Mouse (Mus musculus): ENCODE data around the gene Pfn2. TPM values are rescaled to one million over a fixed set of nuclear protein-coding genes. Genes with fewer than 3 reads are reported as not detected.
"Not testable (repeated sequence)": the region's sequence is repeated elsewhere in the genome, so short reads cannot be mapped to it uniquely, and the experiment has no call there.

Pfn2 gene
- polyA plus RNA-seq (2015; fragmentation: Nextera tagmentation; extraction: Ambion mirVana) = 48.4 and 53.3 TPM in 2 replicates

DNA sequence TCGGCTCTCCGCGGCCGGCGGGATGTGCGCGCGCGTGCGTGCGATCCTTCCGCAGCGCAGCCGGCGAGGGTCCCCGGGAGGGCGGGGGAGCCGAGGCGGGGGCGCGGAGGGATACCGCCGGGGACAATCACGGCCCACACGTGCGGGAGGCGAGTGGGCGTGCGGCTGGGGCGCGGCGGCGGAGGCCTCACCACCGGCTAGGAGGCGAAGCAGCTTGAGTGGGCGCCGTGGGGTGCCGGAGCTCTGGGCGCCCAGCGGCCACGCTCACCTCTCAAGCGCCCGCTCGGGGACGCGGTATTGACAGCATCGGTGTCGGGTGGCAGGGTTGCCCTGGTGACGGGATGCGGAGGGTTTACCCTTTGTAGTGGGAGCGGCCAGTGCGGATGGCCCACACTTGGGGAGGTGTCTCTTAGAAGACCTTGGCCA is at the start of gene Pfn2:
Gene Pfn2 (minus strand): TSS at position 320 of the 426 bp plus-strand sequence.
- Histone ChIP-seq H3K4me3 (peak within 1 kb of the TSS; percentile 98), H3K27me3 (replicated peaks) (no peaks in the 10 kb centered on the region), H3K9ac (peak within 1 kb of the TSS; percentile 93), H3K4me2 (peak within 1 kb of the TSS; percentile 83), H3K4me1 (peaks cover 16% of the 10 kb centered on the region), H3K9me3 (no peaks in the 10 kb centered on the region), H3K27ac (replicated peaks) (peak within 1 kb of the TSS; percentile 92), H3K36me3 (peaks cover 15% of the 10 kb centered on the region)
- peak; percentile 51 for ATAC-seq (ENCODE audit: extremely low read depth, insufficient number of reproducible peaks, low FRiP score, low TSS enrichment)
- WGBS = 1% methylated on average over 47 of the region's 52 CpGs

DNA sequence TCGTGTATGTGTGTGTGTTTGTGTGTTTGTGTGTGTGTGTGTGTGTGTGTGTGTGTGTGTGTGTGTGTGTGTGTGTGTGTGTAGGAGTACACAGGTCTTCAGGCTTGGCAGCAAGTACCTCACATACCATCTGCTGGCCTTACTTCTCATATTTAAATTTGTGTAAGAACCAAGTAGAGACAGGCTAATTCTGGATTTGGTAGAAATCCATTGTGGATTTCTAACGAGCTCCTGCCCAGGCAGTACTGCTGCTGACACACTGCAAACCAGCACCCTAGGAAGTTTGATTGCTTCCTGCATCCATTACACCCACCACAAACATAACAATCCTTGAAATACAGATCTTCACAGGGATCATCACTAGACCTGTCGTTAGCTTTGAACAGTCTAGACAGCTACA is 35.1 kb upstream of the Pfn2 start:
- no peaks in the 10 kb centered on the region for H3K36me3 ChIP-seq
- H3K9me3 ChIP-seq = no peaks in the 10 kb centered on the region
- H3K4me1 ChIP-seq = no peaks in the 10 kb centered on the region
- H3K27ac ChIP-seq (replicated peaks) = no peak overlapping the region
- H3K4me2 ChIP-seq = no peak overlapping the region
- no peak overlapping the region for H3K4me3 ChIP-seq
- no peaks in the 10 kb centered on the region for H3K27me3 ChIP-seq (replicated peaks)
- no peak overlapping the region for H3K9ac ChIP-seq
- 66% methylated on average over 3 of the region's 3 CpGs for WGBS
- ATAC-seq (ENCODE audit: extremely low read depth, insufficient number of reproducible peaks, low FRiP score, low TSS enrichment) = no peak

DNA sequence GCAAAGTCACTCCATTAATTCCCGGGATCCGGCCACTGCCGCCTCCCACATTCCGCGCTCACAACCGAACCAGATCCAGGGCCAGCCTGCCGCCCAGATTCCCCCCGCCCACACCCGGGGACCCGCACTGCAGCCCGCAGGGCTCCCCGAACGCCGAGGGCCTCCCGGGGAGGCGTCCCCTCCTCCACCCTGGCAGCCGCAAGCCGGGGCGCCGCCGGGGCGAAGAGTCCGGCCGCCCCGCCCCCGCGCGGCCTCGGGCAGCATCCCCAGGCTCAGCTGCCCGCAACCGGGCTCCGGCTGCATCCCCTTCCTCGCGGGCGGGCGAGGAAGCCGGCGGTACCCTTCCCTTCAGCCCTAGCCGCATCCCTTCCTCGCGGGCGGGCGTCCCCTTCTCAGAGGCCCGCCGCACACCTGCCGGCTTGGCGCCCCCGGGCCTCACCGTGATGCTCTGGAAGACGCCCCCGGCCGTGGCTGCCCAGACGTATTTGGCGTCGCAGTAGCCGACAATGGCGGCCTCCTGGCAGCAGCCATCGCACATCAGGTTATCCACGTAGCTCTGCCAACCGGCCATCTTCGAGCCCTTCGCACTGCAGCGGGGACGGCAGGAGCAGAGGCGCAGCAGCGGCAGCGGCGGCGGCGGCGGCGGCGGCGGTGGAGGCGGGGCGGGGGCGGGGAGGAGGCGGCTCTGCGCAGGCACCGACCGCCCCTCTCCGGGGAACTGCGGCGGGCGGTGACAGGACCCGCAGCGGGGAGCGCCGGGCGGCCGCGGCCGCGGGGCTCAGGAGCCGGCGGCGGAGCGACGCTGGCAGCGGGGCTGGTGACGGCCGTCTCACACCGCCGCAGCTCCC is 743 bp downstream of the Pfn2 start:
- Histone ChIP-seq H3K4me2 (peak overlapping the region; percentile 83), H3K27me3 (replicated peaks) (no peaks in the 10 kb centered on the region), H3K4me1 (peaks cover 16% of the 10 kb centered on the region), H3K9ac (peak overlapping the region; percentile 93), H3K9me3 (no peaks in the 10 kb centered on the region), H3K36me3 (peaks cover 21% of the 10 kb centered on the region), H3K27ac (replicated peaks) (peak overlapping the region; percentile 92), H3K4me3 (peak overlapping the region; percentile 98)
- under 1% methylated on average over 53 of the region's 104 CpGs for WGBS
- ATAC-seq (ENCODE audit: extremely low read depth, insufficient number of reproducible peaks, low FRiP score, low TSS enrichment) = peak; percentile 65

DNA sequence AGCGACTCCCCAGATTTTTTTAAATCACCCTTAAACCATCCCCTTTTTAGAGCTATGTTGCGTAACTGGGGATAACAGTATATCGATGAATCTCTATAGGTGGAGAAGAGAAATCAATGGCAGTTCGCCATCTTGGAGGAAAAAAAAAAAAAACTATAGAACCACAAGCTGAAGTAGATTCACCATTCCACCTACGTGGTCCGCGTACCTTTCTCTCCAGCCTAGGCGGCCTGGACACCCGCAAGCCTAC is 1.3 kb downstream of the Pfn2 start:
- Histone ChIP-seq H3K9me3 (no peaks in the 10 kb centered on the region), H3K4me2 (peak overlapping the region; percentile 83), H3K4me3 (peak overlapping the region; percentile 98), H3K36me3 (peaks cover 25% of the 10 kb centered on the region), H3K27me3 (replicated peaks) (no peaks in the 10 kb centered on the region), H3K9ac (peak overlapping the region; percentile 93), H3K4me1 (peaks cover 16% of the 10 kb centered on the region), H3K27ac (replicated peaks) (peak overlapping the region; percentile 92)
- 3% methylated on average over 9 of the region's 9 CpGs for WGBS
- no peak for ATAC-seq (ENCODE audit: extremely low read depth, insufficient number of reproducible peaks, low FRiP score, low TSS enrichment)

DNA sequence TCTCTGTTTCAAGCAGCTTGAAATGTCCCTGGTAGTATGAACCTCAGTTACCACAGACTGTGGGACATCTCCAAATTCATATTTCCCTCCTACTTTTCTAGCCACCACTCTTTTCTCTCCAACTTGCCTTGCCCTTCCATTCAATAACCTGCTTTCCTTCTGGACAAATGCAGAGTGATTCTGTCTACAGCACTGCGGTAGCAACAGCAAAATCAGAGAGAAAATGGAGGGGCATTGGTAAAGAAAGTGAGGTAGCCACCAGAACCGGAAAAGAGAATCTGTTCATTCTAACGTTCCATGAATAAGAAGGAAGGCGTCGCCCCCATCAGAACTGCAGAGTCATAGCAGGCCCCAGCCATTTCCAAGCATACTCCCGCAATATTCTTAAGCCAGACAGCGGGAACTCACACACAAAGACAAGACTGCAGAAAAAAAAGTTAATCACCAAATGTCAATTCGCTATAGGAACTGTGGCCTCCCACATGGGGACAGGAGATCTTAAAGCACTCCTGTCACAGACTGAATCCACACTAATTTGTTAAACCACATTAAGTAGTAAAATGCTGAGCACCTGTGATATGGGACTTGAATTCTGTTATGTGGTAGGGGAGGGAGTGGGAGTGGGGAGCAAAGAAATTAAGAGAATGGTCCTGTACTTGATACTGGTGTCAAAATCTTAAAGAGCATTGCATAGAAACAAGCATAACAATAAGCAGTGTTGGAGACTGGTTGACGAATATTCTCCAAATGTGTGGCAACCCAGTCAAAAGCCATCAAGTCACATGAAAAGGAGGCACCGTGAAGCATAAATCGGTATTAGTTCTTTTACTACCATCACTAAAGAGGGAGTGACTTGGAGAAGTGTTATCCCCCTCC is 1.9 kb downstream of the Pfn2 start:
- Histone ChIP-seq H3K4me3 (peak overlapping the region; percentile 98), H3K27ac (replicated peaks) (peak overlapping the region; percentile 92), H3K36me3 (peaks cover 30% of the 10 kb centered on the region), H3K9ac (peak overlapping the region; percentile 93), H3K9me3 (no peaks in the 10 kb centered on the region), H3K27me3 (replicated peaks) (no peaks in the 10 kb centered on the region), H3K4me1 (peaks cover 16% of the 10 kb centered on the region), H3K4me2 (peak overlapping the region; percentile 83)
- no peak for ATAC-seq (ENCODE audit: extremely low read depth, insufficient number of reproducible peaks, low FRiP score, low TSS enrichment)
- WGBS = 26% methylated on average over 11 of the region's 11 CpGs

DNA sequence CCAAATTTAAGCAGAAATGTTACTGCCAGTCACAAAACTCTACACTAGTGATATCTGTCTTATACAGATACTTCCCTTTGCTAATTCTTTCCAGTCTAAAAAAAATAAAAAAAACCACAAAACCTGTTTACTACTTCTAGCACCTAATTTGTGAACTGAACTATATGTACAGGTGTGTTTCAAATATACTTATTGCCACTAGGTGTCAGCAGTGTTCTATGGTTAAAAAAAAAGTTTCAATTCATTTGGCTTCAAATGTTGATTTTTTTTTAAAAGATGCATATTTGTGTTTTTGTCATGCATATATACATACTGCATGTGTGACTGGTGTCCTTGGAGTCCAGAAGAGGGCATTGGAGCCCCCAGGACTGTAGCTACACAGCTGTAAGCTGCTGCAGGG is 4.1 kb downstream of the Pfn2 start:
- Histone ChIP-seq H3K9me3 (0 out of 2 replicates have a peak, but pooled peaks cover 4% of the 10 kb centered on the region), H3K9ac (no peak overlapping the region), H3K4me3 (no peak overlapping the region), H3K4me2 (no peak overlapping the region), H3K27me3 (replicated peaks) (no peaks in the 10 kb centered on the region), H3K4me1 (peaks cover 16% of the 10 kb centered on the region), H3K36me3 (peaks cover 44% of the 10 kb centered on the region), H3K27ac (replicated peaks) (no peak overlapping the region)
- ATAC-seq (ENCODE audit: extremely low read depth, insufficient number of reproducible peaks, low FRiP score, low TSS enrichment) = no peak

DNA sequence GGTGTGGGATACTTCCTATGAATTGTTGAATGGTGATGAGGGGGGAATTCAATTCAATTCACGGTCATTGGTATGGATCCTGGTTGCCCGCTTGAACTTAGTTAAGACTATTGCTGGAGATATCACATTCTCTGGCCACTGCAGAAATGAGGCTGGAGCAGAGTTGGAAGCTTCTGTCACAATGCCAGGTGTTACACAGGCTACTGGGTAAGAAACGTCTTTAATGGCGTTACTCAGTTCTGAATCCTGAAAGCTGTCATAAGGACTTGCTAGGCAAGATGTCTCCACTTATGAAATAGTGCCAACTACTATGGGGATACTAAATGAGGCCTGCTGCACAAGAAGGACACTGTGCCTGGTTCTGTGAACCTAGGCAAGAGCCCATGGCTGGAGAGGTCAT is 11.0 kb downstream of the Pfn2 start:
- Histone ChIP-seq H3K27ac (replicated peaks) (no peak overlapping the region), H3K9me3 (0 out of 2 replicates have a peak, but pooled peaks cover 4% of the 10 kb centered on the region), H3K27me3 (replicated peaks) (no peaks in the 10 kb centered on the region), H3K9ac (no peak overlapping the region), H3K36me3 (peaks cover 48% of the 10 kb centered on the region), H3K4me3 (no peak overlapping the region), H3K4me1 (no peaks in the 10 kb centered on the region), H3K4me2 (no peak overlapping the region)
- no peak for ATAC-seq (ENCODE audit: extremely low read depth, insufficient number of reproducible peaks, low FRiP score, low TSS enrichment)
- 87% methylated on average over 4 of the region's 4 CpGs for WGBS

DNA sequence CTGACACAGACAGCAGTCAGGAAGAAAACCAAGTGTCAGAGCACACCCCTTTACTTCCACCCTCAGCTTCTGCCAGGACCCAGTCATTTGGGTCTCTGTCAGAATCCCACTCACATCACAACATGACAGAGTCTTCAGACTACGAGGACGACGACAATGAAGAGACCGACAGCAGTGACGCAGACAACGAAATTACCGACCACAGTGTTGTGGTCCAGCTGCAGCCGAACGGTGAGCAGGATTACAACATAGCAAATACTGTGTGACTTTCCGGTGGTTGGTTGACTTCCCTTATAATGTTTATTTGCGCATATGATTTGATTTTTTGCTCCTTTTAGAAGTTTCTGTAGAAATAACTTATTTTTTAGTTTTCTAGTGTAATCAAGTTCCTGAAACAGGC is 14.3 kb downstream of the Pfn2 start:
- H3K9ac ChIP-seq = no peak overlapping the region
- no peak overlapping the region for H3K4me2 ChIP-seq
- WGBS = 87% methylated on average over 11 of the region's 11 CpGs
- H3K4me3 ChIP-seq = no peak overlapping the region
- no peak overlapping the region for H3K27ac ChIP-seq (replicated peaks)
- H3K9me3 ChIP-seq = no peaks in the 10 kb centered on the region
- no peaks in the 10 kb centered on the region for H3K4me1 ChIP-seq
- no peaks in the 10 kb centered on the region for H3K27me3 ChIP-seq (replicated peaks)
- H3K36me3 ChIP-seq = peaks cover 44% of the 10 kb centered on the region
- no peak for ATAC-seq (ENCODE audit: extremely low read depth, insufficient number of reproducible peaks, low FRiP score, low TSS enrichment)

DNA sequence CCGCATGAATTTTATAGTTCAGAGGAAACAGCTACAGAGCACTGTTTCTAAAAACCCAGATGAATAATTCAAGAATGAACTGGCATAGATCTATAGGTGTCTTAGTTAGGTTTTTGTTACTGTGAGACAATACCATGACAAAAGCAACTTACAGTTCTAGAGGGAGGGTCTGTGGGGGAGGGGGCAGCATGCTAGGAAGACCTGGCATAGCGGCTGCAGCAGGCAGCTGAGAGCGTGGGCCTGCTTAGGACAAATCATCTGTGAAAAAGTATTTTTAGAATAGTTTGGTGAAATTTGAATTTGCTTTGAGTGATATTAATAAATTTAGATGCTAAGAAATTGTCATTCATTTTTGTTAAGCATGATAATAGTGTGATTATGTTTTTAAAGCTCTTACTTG is 22.0 kb downstream of the Pfn2 start:
- peaks cover 49% of the 10 kb centered on the region for H3K36me3 ChIP-seq
- H3K4me1 ChIP-seq = no peaks in the 10 kb centered on the region
- H3K27ac ChIP-seq (replicated peaks) = no peak overlapping the region
- H3K27me3 ChIP-seq (replicated peaks) = no peaks in the 10 kb centered on the region
- WGBS = 89% methylated on average over 3 of the region's 3 CpGs
- no peaks in the 10 kb centered on the region for H3K9me3 ChIP-seq
- H3K4me3 ChIP-seq = no peak overlapping the region
- H3K4me2 ChIP-seq = no peak overlapping the region
- no peak for ATAC-seq (ENCODE audit: extremely low read depth, insufficient number of reproducible peaks, low FRiP score, low TSS enrichment)
- H3K9ac ChIP-seq = no peak overlapping the region

DNA sequence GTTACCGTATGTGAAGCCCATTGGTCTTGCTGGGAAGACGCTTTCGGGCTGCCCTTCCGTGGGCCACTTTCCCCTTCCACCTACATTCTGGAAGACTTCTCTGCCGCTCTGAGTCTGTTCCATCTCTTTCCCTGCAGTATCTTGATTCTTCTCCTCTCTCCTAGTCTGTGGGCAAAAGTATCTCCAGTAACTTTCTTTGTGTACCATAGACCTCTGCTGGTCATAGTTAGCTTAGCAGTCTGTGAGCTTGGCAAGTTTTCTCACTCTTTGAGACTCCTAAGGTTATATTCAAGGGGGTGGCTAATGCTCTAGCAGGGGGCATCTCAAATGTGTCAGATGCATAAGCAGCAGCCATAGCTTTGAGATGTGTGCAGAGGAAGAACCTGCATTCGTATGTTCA is 32.4 kb downstream of the Pfn2 start:
- no peak overlapping the region for H3K4me3 ChIP-seq
- H3K9ac ChIP-seq = no peak overlapping the region
- H3K9me3 ChIP-seq = no peaks in the 10 kb centered on the region
- H3K36me3 ChIP-seq = peaks cover 2% of the 10 kb centered on the region; the same call in 1 of the 2 replicates
- no peak for ATAC-seq (ENCODE audit: extremely low read depth, insufficient number of reproducible peaks, low FRiP score, low TSS enrichment)
- H3K4me2 ChIP-seq = no peak overlapping the region
- no peaks in the 10 kb centered on the region for H3K4me1 ChIP-seq
- WGBS = 74% methylated on average over 6 of the region's 6 CpGs
- H3K27ac ChIP-seq (replicated peaks) = no peak overlapping the region
- H3K27me3 ChIP-seq (replicated peaks) = no peaks in the 10 kb centered on the region

DNA sequence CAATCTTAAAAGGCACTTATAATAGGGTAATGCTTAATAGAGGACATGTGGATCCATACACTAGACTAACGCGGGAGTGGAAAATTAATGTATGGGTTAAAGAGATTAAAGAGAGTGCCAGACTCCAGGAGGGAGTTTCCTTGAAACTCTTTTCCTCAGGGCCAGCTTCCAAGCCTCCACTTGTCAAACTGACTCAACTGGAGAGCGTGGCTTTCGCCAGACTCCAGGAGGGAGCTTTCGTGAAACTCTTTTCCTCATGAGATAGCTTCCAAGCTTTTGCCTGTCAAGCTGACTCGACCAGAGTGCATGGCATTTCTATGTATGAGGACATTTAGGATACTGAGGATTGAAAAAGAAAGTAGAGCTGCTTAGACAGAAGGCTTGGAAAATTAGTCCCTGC is 52.8 kb downstream of the Pfn2 start:
- WGBS = 43% methylated on average over 6 of the region's 6 CpGs
- 0 out of 2 replicates have a peak overlapping the region, but pooled peaks have one; percentile 8 for H3K27ac ChIP-seq (replicated peaks)
- peaks cover 11% of the 10 kb centered on the region; the same call in 1 of the 2 replicates for H3K36me3 ChIP-seq
- peaks cover 12% of the 10 kb centered on the region for H3K4me1 ChIP-seq
- H3K9ac ChIP-seq; H3K27me3 ChIP-seq (replicated peaks); H3K9me3 ChIP-seq; ATAC-seq (ENCODE audit: extremely low read depth, insufficient number of reproducible peaks, low FRiP score, low TSS enrichment); H3K4me3 ChIP-seq: not testable (repeated sequence)
- peak overlapping the region; percentile 26 for H3K4me2 ChIP-seq

Measured in heart, embryonic 13.5 days (tissue).